Mouse (Mus musculus): ENCODE results near the gene Myl9. TPM values are rescaled to one million over a fixed set of nuclear protein-coding genes. Genes with fewer than 3 reads are reported as not detected.

Myl9 gene
- polyA plus RNA-seq (2016; fragmentation: Nextera tagmentation; extraction: Ambion mirVana): 86.1 and 126 TPM in 2 replicates

DNA sequence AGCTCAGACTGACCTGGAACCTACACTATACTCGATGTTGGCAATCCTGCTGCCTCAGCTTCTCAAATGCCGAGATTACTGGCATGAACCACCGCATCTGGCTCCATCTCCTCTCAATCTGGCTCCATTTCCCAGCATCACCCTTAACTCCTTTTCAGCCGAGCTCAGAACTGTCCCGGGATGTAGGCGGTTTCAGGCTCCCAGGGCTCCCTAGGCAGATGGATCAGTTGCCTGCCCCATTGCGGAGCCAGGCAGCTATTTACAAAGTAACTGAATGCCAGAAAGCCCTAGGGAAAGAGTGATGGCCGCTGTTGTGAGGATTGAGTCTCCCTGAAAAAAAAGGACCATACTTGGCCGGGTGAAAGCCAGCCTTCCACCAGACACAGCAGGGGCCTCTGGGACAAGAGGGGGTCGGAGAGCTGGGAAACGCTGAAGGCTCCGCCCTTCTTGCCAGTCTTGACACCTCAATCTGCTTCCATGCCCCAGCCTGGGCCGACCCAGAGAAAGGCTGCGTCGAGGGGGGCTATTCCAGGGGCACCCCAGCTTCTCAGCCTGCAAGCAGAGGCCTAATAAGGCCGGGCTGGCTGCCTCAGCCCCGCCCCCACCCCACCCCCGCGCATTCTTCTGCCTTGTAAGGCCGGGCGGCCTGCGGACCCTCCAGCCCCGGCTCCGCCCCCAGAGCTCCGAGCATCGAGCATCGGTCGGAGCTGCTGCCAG, at the start of gene Myl9:
Gene Myl9 (plus strand): TSS at position 683 of the 717 bp plus-strand sequence.
- Histone ChIP-seq H3K4me1 (replicated peaks) (peaks cover 37% of the 10 kb centered on the region), H3K9me3 (no peaks in the 10 kb centered on the region), H3K36me3 (no peaks in the 10 kb centered on the region), H3K27ac (peak within 1 kb of the TSS; percentile 88), H3K4me3 (peak within 1 kb of the TSS; percentile 52), H3K27me3 (ENCODE audit: insufficient read depth, poor library complexity, severe bottlenecking) (peaks cover 23% of the 10 kb centered on the region)
- DNase-seq (ENCODE audit: low spot score): peak; percentile 83
- WGBS: 2% methylated on average over 28 of the region's 28 CpGs

GRCm38 (mm10) chr2:156726344-156726743, 48.9 kb upstream of the Myl9 start:
- Histone ChIP-seq H3K9me3 (no peaks in the 10 kb centered on the region), H3K36me3 (peaks cover 27% of the 10 kb centered on the region), H3K27ac (peak overlapping the region; percentile 57), H3K4me3 (peak overlapping the region; percentile 14; the same call in 1 of the 2 replicates), H3K4me1 (replicated peaks) (peaks cover 79% of the 10 kb centered on the region), H3K27me3 (ENCODE audit: insufficient read depth, poor library complexity, severe bottlenecking) (no peaks in the 10 kb centered on the region)
- DNase-seq (ENCODE audit: low spot score): no peak
- WGBS: 33% methylated on average over 7 of the region's 7 CpGs

GRCm38 (mm10) chr2:156726878-156727277, 48.3 kb upstream of the Myl9 start:
- Histone ChIP-seq H3K4me3 (no peak overlapping the region), H3K36me3 (peaks cover 32% of the 10 kb centered on the region), H3K27me3 (ENCODE audit: insufficient read depth, poor library complexity, severe bottlenecking) (no peaks in the 10 kb centered on the region), H3K4me1 (replicated peaks) (peaks cover 79% of the 10 kb centered on the region), H3K9me3 (no peaks in the 10 kb centered on the region), H3K27ac (peak overlapping the region; percentile 57; the same call in 1 of the 2 replicates)
- DNase-seq (ENCODE audit: low spot score): no peak
- WGBS: 69% methylated on average over 3 of the region's 3 CpGs

DNA sequence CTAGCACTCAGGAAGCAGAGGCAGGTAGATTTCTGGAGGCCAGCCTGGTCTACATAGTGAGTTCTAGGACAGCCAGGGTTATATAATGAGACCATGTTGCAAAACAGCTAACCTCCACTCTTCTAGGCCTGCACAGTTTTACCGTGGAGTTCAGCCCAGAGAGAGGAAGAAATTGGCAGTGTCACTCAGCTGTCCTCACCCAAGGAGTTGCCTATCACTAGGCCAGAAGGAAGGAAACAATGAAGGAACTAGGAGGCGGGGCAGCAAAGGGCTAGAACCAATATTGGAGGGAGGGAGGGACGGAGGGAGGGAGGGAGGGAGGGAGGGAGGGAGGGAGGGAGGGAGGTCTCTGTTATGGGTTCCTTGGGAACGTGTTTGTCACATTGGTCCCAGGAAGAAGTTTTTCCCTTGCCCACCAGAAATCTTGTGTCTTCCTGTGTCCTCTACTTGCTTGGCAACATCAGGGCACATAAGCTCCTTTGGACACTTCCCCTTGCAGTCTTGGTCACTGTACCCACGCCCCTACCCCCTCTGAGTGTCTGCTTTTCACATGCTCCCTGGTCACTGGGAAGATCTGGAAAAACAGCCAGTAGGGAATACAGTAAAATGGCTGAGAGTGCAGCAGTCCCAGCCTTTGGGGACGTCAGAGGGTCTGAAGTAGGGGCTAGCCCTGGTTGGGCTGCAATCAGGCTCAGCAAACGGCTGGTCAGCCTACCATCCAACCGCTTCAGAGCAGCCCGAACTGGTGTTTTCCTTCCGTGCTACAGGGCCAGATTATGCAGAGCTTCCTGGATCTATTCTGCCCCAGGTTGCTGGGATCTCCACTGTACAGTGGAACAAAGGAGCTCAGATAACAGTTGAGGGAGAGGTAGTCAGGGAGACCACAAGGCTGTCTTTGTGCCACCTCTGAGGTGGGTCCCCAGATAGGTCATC, 45.4 kb upstream of the Myl9 start:
- H3K27me3 ChIP-seq (ENCODE audit: insufficient read depth, poor library complexity, severe bottlenecking): no peaks in the 10 kb centered on the region
- WGBS: 63% methylated on average over 9 of the region's 10 CpGs
- H3K36me3 ChIP-seq: peaks cover 37% of the 10 kb centered on the region
- H3K9me3 ChIP-seq: no peaks in the 10 kb centered on the region
- H3K27ac ChIP-seq: peak overlapping the region; percentile 75
- peaks cover 73% of the 10 kb centered on the region for H3K4me1 ChIP-seq (replicated peaks)
- no peak overlapping the region; the same call in 1 of the 2 replicates for H3K4me3 ChIP-seq
- DNase-seq (ENCODE audit: low spot score): no peak

- WGBS: 86% methylated on average over 12 of the region's 12 CpGs
- H3K27me3 ChIP-seq (ENCODE audit: insufficient read depth, poor library complexity, severe bottlenecking): no peaks in the 10 kb centered on the region
- peak overlapping the region; percentile 6; the same call in 1 of the 2 replicates for H3K4me3 ChIP-seq
- no peaks in the 10 kb centered on the region for H3K9me3 ChIP-seq
- peaks cover 37% of the 10 kb centered on the region for H3K36me3 ChIP-seq
- peak overlapping the region; percentile 75 for H3K27ac ChIP-seq
- no peak for DNase-seq (ENCODE audit: low spot score)
- peaks cover 73% of the 10 kb centered on the region for H3K4me1 ChIP-seq (replicated peaks)
Measured at GRCm38 (mm10) chr2:156730501-156730921, 44.7 kb upstream of the Myl9 start.

DNA sequence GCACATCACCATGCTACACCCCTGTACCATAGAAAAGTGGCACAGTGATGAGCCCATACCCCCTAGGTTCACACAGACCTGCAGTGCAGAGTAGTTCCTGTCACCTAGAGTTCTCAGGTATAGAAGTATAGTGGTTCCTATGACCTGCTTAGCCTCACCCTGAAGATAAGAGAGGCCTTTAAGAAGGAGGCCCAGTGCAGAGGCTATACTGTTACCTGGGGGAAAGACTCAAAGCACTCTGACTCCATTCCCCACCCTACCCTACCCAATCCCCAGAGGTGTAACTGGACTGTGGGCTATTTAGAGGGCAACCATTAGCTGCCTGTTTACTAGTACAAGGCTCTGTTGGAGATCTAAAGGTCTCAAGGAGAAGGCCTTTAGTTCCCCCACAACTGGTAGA, 43.6 kb upstream of the Myl9 start:
- no peaks in the 10 kb centered on the region for H3K27me3 ChIP-seq (ENCODE audit: insufficient read depth, poor library complexity, severe bottlenecking)
- H3K27ac ChIP-seq: no peak overlapping the region
- DNase-seq (ENCODE audit: low spot score): no peak
- peaks cover 73% of the 10 kb centered on the region for H3K4me1 ChIP-seq (replicated peaks)
- peaks cover 37% of the 10 kb centered on the region for H3K36me3 ChIP-seq
- H3K4me3 ChIP-seq: no peak overlapping the region
- H3K9me3 ChIP-seq: no peaks in the 10 kb centered on the region

DNA sequence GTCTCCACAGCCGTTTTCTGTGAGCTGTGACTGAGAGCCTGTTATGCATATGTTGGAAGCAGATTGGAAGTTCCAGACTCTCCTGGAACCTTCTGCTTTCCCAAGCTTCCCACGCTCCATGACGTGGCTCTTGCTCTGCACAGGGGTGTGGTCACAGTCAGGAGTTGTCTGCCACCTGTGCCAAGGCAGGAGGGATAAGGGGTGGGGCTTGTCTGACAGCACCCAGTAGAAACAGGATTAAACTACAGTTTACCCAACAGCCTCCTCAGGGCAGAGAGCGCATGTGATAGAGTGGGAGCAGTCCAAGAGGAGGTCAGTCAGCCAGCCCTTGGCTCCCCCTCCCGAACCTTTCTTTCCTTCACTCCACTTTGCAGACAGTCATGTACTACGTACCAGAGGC, 43.1 kb upstream of the Myl9 start:
- H3K36me3 ChIP-seq: peaks cover 37% of the 10 kb centered on the region
- WGBS: 80% methylated on average over 6 of the region's 6 CpGs
- no peak overlapping the region for H3K27ac ChIP-seq
- H3K4me1 ChIP-seq (replicated peaks): peaks cover 73% of the 10 kb centered on the region
- H3K9me3 ChIP-seq: no peaks in the 10 kb centered on the region
- H3K27me3 ChIP-seq (ENCODE audit: insufficient read depth, poor library complexity, severe bottlenecking): no peaks in the 10 kb centered on the region
- no peak for DNase-seq (ENCODE audit: low spot score)
- no peak overlapping the region for H3K4me3 ChIP-seq

DNA sequence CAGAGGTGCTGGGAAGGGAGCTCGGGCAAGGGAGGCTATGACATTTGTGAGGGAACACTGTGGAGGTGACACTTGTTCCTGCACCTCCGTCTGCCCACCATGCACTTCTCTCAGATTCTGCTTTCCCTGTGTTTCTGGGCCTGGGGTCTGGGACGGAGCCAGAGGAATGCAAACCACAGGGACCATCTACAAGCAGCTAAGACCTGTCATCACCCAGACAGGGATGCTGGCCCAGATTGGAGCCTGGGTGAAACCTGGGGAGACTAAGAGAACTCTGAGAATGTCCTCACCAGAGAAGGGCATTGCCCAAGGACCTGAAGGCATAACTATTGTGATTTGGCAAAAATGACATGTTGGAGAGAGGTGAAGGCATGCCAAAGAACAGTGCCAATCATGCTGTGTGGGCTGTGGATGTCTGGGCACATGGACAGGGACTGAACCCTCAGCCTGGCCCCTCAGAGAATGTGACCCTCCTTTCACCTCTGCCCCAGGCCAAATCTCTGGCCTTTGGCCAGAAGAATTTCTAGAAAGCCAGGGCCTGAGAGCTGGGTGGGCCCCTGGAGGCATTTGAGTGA, 39.4 kb upstream of the Myl9 start:
- Histone ChIP-seq H3K4me3 (no peak overlapping the region), H3K27ac (no peak overlapping the region), H3K27me3 (ENCODE audit: insufficient read depth, poor library complexity, severe bottlenecking) (no peaks in the 10 kb centered on the region), H3K9me3 (no peaks in the 10 kb centered on the region), H3K4me1 (replicated peaks) (peaks cover 59% of the 10 kb centered on the region), H3K36me3 (peaks cover 35% of the 10 kb centered on the region)
- DNase-seq (ENCODE audit: low spot score): peak; percentile 26
- 79% methylated on average over 3 of the region's 3 CpGs for WGBS

DNA sequence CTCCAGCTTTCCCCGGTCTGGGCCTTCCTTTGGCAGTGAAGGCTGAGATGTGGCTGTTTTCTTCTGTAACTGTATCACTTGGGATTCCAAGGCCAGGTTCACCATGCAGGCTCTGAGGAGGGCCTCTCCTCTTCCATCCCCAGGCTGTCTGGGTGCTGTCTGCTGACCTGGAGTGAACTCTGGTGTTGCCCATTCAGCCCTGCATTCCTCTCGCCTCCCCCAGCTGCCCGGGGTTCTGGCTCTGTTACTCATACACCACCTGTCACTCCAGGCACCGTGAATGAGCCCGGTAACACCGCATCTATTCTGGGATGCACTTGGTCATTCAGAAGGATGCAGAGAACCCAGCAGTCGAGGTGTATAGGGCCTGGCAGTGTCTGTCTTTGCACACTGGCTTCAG, 38.4 kb upstream of the Myl9 start:
- H3K4me3 ChIP-seq: no peak overlapping the region
- H3K9me3 ChIP-seq: no peaks in the 10 kb centered on the region
- peak overlapping the region; percentile 31; the same call in 1 of the 2 replicates for H3K27ac ChIP-seq
- DNase-seq (ENCODE audit: low spot score): no peak
- no peaks in the 10 kb centered on the region for H3K27me3 ChIP-seq (ENCODE audit: insufficient read depth, poor library complexity, severe bottlenecking)
- peaks cover 64% of the 10 kb centered on the region for H3K4me1 ChIP-seq (replicated peaks)
- WGBS: 50% methylated on average over 7 of the region's 7 CpGs
- peaks cover 27% of the 10 kb centered on the region for H3K36me3 ChIP-seq

GRCm38 (mm10) chr2:156737976-156738375, 37.2 kb upstream of the Myl9 start:
- Histone ChIP-seq H3K9me3 (no peaks in the 10 kb centered on the region), H3K27ac (no peak overlapping the region), H3K4me3 (no peak overlapping the region), H3K4me1 (replicated peaks) (peaks cover 65% of the 10 kb centered on the region), H3K27me3 (ENCODE audit: insufficient read depth, poor library complexity, severe bottlenecking) (no peaks in the 10 kb centered on the region), H3K36me3 (peaks cover 26% of the 10 kb centered on the region)
- 74% methylated on average over 7 of the region's 7 CpGs for WGBS
- DNase-seq (ENCODE audit: low spot score): no peak

DNA sequence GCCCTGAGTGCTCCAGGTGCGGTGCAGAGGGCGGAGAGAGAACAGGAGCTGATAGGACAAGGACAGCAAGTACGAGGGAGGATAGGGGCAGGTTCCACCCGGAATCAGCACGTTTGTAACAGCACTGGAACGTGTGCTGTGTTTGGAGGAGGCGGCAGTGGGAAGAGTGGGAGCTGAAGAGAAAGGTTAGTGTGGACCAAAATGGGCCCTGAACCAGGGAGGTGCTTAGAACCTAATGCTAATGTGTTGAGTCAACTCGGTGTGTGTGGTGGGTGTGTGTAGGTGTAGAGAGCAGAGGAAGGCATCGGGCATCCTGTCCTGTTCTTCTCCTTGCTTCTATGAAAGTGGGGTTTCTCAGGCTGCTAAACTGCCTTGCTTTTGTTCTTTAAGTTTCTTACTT, 34.0 kb upstream of the Myl9 start:
- Histone ChIP-seq H3K27ac (no peak overlapping the region), H3K27me3 (ENCODE audit: insufficient read depth, poor library complexity, severe bottlenecking) (no peaks in the 10 kb centered on the region), H3K36me3 (peaks cover 47% of the 10 kb centered on the region), H3K4me1 (replicated peaks) (peaks cover 45% of the 10 kb centered on the region), H3K4me3 (no peak overlapping the region), H3K9me3 (no peaks in the 10 kb centered on the region)
- 87% methylated on average over 9 of the region's 9 CpGs for WGBS
- no peak for DNase-seq (ENCODE audit: low spot score)

DNA sequence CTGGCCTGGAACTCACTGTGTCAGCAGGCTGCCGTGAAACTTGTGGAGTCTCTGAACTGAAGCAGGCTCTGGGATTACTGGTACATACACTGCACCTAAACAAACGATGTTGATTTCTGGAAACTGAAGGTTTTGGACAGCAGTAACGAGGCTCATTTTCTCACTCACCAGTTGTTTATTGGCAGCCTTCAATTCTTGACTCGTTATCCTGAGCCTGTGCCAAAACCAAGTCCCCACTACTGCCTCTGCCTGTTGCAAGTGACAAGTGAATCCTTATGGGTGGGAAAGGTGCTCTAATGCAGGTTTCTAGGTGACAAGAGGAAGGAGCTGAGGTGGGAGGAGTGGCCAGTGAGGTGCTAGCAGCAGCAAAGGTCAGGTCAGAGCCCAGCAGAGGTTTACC, 33.2 kb upstream of the Myl9 start:
- Histone ChIP-seq H3K4me1 (replicated peaks) (peaks cover 38% of the 10 kb centered on the region), H3K27me3 (ENCODE audit: insufficient read depth, poor library complexity, severe bottlenecking) (no peaks in the 10 kb centered on the region), H3K4me3 (no peak overlapping the region), H3K9me3 (no peaks in the 10 kb centered on the region), H3K36me3 (peaks cover 55% of the 10 kb centered on the region), H3K27ac (0 out of 2 replicates have a peak overlapping the region, but pooled peaks have one; percentile 13)
- DNase-seq (ENCODE audit: low spot score): no peak
- WGBS: 86% methylated on average over 4 of the region's 4 CpGs
